Mouse (Mus musculus): Measurements from ENCODE around the gene Sytl5.

DNA sequence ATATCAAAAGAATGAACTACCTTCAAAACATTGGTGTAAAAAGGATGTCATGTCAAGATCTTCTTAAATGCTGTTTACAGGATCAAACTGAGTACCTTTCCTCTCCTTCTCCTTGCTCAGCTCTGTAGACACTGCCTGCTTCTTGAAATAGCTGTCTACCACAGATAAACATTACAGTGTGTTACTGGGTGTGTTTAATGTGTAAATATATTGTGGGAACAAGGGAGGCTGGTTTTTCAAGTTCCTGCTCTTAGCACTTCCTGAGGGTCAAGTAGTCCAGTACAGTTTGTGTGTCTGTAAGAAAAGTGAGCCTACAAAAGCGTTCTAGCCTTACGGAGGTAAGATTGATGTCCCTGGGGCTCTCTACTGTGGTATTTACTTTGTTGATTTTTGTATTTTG, 23.6 kb upstream of the Sytl5 start:
- TF ChIP-seq CTCF (IDR thresholded peaks at IDR 0.05; ENCODE audit: low read depth) (no peak), EP300 (IDR thresholded peaks at IDR 0.05; ENCODE audit: low read depth) (no peak)
